Mouse (Mus musculus): Measurements from ENCODE around the gene Mgat4d. TPM values are rescaled to one million over a fixed set of nuclear protein-coding genes. Genes with fewer than 3 reads are reported as not detected.
"Not testable (repeated sequence)": the region's sequence is repeated elsewhere in the genome, so short reads cannot be mapped to it uniquely, and the experiment has no call there.

Mgat4d gene
- polyA plus RNA-seq (2014; fragmentation: Nextera tagmentation; extraction: Ambion mirVana), result not detected in 2 replicates

GRCm38 (mm10) chr8:83348263-83348662 is at the start of gene Mgat4d:
TSS of gene Mgat4d (plus strand) at chr8:83348471.
- WGBS, result 62% methylated on average over 18 of the region's 18 CpGs
- DNase-seq (ENCODE audit: low spot score), result no peak
- no peak within 1 kb of the TSS for H3K9ac ChIP-seq (ENCODE audit: low read depth, low read length)
- no peaks in the 10 kb centered on the region for H3K9me3 ChIP-seq (ENCODE audit: control insufficient read depth, low read length)
- no peak within 1 kb of the TSS for H3K4me3 ChIP-seq (ENCODE audit: low read depth, low read length)
- ATAC-seq (replicated peaks; ENCODE audit: low FRiP score), result no peak
- no peaks in the 10 kb centered on the region for H3K4me1 ChIP-seq (replicated peaks; ENCODE audit: control insufficient read depth, insufficient read depth, low read length)
- no peak within 1 kb of the TSS for H3K27ac ChIP-seq (ENCODE audit: low read depth, low read length)
- no peaks in the 10 kb centered on the region for H3K27me3 ChIP-seq (replicated peaks; ENCODE audit: control insufficient read depth, insufficient read depth, low read length)
- H3K4me2 ChIP-seq, result no peak within 1 kb of the TSS
- no peaks in the 10 kb centered on the region for H3K36me3 ChIP-seq (ENCODE audit: control insufficient read depth, insufficient read depth, low read length)

- Histone ChIP-seq H3K27ac (ENCODE audit: low read depth, low read length) (no peak overlapping the region), H3K27me3 (replicated peaks; ENCODE audit: control insufficient read depth, insufficient read depth, low read length) (no peaks in the 10 kb centered on the region), H3K36me3 (ENCODE audit: control insufficient read depth, insufficient read depth, low read length) (no peaks in the 10 kb centered on the region), H3K4me1 (replicated peaks; ENCODE audit: control insufficient read depth, insufficient read depth, low read length) (no peaks in the 10 kb centered on the region), H3K9me3 (ENCODE audit: control insufficient read depth, low read length) (no peaks in the 10 kb centered on the region), H3K9ac (ENCODE audit: low read depth, low read length) (no peak overlapping the region), H3K4me3 (ENCODE audit: low read depth, low read length) (no peak overlapping the region), H3K4me2 (no peak overlapping the region)
- 33% methylated on average over 1 of the region's 1 CpGs for WGBS
- DNase-seq (ENCODE audit: low spot score) (no peak), ATAC-seq (replicated peaks; ENCODE audit: low FRiP score) (no peak)
These were observed 48.1 kb upstream of the Mgat4d start for GRCm38 (mm10) chr8:83300135-83300534.

- DNase-seq (ENCODE audit: low spot score) (no peak), ATAC-seq (replicated peaks; ENCODE audit: low FRiP score) (no peak)
- WGBS, result 96% methylated on average over 1 of the region's 1 CpGs
- Histone ChIP-seq H3K4me3 (ENCODE audit: low read depth, low read length) (no peak overlapping the region), H3K36me3 (ENCODE audit: control insufficient read depth, insufficient read depth, low read length) (no peaks in the 10 kb centered on the region), H3K4me2 (no peak overlapping the region), H3K27ac (ENCODE audit: low read depth, low read length) (no peak overlapping the region), H3K9ac (ENCODE audit: low read depth, low read length) (no peak overlapping the region), H3K4me1 (replicated peaks; ENCODE audit: control insufficient read depth, insufficient read depth, low read length) (no peaks in the 10 kb centered on the region), H3K27me3 (replicated peaks; ENCODE audit: control insufficient read depth, insufficient read depth, low read length) (no peaks in the 10 kb centered on the region), H3K9me3 (ENCODE audit: control insufficient read depth, low read length) (no peaks in the 10 kb centered on the region)
These were observed 43.3 kb upstream of the Mgat4d start for GRCm38 (mm10) chr8:83304946-83305345.

- no peak overlapping the region for H3K9ac ChIP-seq (ENCODE audit: low read depth, low read length)
- H3K4me3 ChIP-seq (ENCODE audit: low read depth, low read length), result no peak overlapping the region
- 85% methylated on average over 6 of the region's 6 CpGs for WGBS
- H3K36me3 ChIP-seq (ENCODE audit: control insufficient read depth, insufficient read depth, low read length), result no peaks in the 10 kb centered on the region
- no peak for ATAC-seq (replicated peaks; ENCODE audit: low FRiP score)
- H3K4me1 ChIP-seq (replicated peaks; ENCODE audit: control insufficient read depth, insufficient read depth, low read length), result no peaks in the 10 kb centered on the region
- H3K9me3 ChIP-seq (ENCODE audit: control insufficient read depth, low read length), result no peaks in the 10 kb centered on the region
- no peak for DNase-seq (ENCODE audit: low spot score)
- H3K4me2 ChIP-seq, result no peak overlapping the region
- H3K27me3 ChIP-seq (replicated peaks; ENCODE audit: control insufficient read depth, insufficient read depth, low read length), result no peaks in the 10 kb centered on the region
- no peak overlapping the region for H3K27ac ChIP-seq (ENCODE audit: low read depth, low read length)
These were observed 38.4 kb upstream of the Mgat4d start for GRCm38 (mm10) chr8:83309836-83310235.

- not testable (repeated sequence) for H3K4me3 ChIP-seq (ENCODE audit: low read depth, low read length); ATAC-seq (replicated peaks; ENCODE audit: low FRiP score); H3K4me1 ChIP-seq (replicated peaks; ENCODE audit: control insufficient read depth, insufficient read depth, low read length); DNase-seq (ENCODE audit: low spot score); H3K4me2 ChIP-seq; H3K9me3 ChIP-seq (ENCODE audit: control insufficient read depth, low read length); H3K9ac ChIP-seq (ENCODE audit: low read depth, low read length); H3K36me3 ChIP-seq (ENCODE audit: control insufficient read depth, insufficient read depth, low read length); H3K27ac ChIP-seq (ENCODE audit: low read depth, low read length); H3K27me3 ChIP-seq (replicated peaks; ENCODE audit: control insufficient read depth, insufficient read depth, low read length)
- 86% methylated on average over 4 of the region's 4 CpGs for WGBS
These were observed 33.2 kb upstream of the Mgat4d start for GRCm38 (mm10) chr8:83315084-83315483.

- H3K9me3 ChIP-seq (ENCODE audit: control insufficient read depth, low read length), result no peaks in the 10 kb centered on the region
- H3K36me3 ChIP-seq (ENCODE audit: control insufficient read depth, insufficient read depth, low read length), result 0 out of 2 replicates have a peak, but pooled peaks cover 3% of the 10 kb centered on the region
- no peak overlapping the region for H3K27ac ChIP-seq (ENCODE audit: low read depth, low read length)
- no peak overlapping the region for H3K9ac ChIP-seq (ENCODE audit: low read depth, low read length)
- no peak overlapping the region for H3K4me3 ChIP-seq (ENCODE audit: low read depth, low read length)
- no peak for ATAC-seq (replicated peaks; ENCODE audit: low FRiP score)
- no peaks in the 10 kb centered on the region for H3K4me1 ChIP-seq (replicated peaks; ENCODE audit: control insufficient read depth, insufficient read depth, low read length)
- WGBS, result 89% methylated on average over 2 of the region's 2 CpGs
- H3K27me3 ChIP-seq (replicated peaks; ENCODE audit: control insufficient read depth, insufficient read depth, low read length), result no peaks in the 10 kb centered on the region
- no peak for DNase-seq (ENCODE audit: low spot score)
- H3K4me2 ChIP-seq, result no peak overlapping the region
These were observed 32.6 kb upstream of the Mgat4d start for GRCm38 (mm10) chr8:83315691-83316090.

- peaks cover 3% of the 10 kb centered on the region; the same call in 1 of the 2 replicates for H3K36me3 ChIP-seq (ENCODE audit: control insufficient read depth, insufficient read depth, low read length)
- no peak overlapping the region for H3K4me2 ChIP-seq
- H3K9me3 ChIP-seq (ENCODE audit: control insufficient read depth, low read length), result no peaks in the 10 kb centered on the region
- H3K4me3 ChIP-seq (ENCODE audit: low read depth, low read length), result no peak overlapping the region
- no peak overlapping the region for H3K27ac ChIP-seq (ENCODE audit: low read depth, low read length)
- ATAC-seq (replicated peaks; ENCODE audit: low FRiP score) (no peak), DNase-seq (ENCODE audit: low spot score) (no peak)
- WGBS, result 79% methylated on average over 3 of the region's 3 CpGs
- H3K27me3 ChIP-seq (replicated peaks; ENCODE audit: control insufficient read depth, insufficient read depth, low read length), result no peaks in the 10 kb centered on the region
- H3K4me1 ChIP-seq (replicated peaks; ENCODE audit: control insufficient read depth, insufficient read depth, low read length), result no peaks in the 10 kb centered on the region
- no peak overlapping the region for H3K9ac ChIP-seq (ENCODE audit: low read depth, low read length)
These were observed 27.7 kb upstream of the Mgat4d start for GRCm38 (mm10) chr8:83320543-83320942.

GRCm38 (mm10) chr8:83322374-83322773 is 25.9 kb upstream of the Mgat4d start:
- Histone ChIP-seq H3K4me3 (ENCODE audit: low read depth, low read length) (no peak overlapping the region), H3K27ac (ENCODE audit: low read depth, low read length) (no peak overlapping the region), H3K9me3 (ENCODE audit: control insufficient read depth, low read length) (no peaks in the 10 kb centered on the region), H3K27me3 (replicated peaks; ENCODE audit: control insufficient read depth, insufficient read depth, low read length) (no peaks in the 10 kb centered on the region), H3K36me3 (ENCODE audit: control insufficient read depth, insufficient read depth, low read length) (no peaks in the 10 kb centered on the region; the same call in 1 of the 2 replicates), H3K4me1 (replicated peaks; ENCODE audit: control insufficient read depth, insufficient read depth, low read length) (no peaks in the 10 kb centered on the region), H3K4me2 (no peak overlapping the region), H3K9ac (ENCODE audit: low read depth, low read length) (no peak overlapping the region)
- ATAC-seq (replicated peaks; ENCODE audit: low FRiP score), result no peak; the same call in 1 of the 2 replicates
- 90% methylated on average over 6 of the region's 6 CpGs for WGBS
- no peak for DNase-seq (ENCODE audit: low spot score)

GRCm38 (mm10) chr8:83323056-83323455 is 25.2 kb upstream of the Mgat4d start:
- DNase-seq (ENCODE audit: low spot score), result no peak
- 66% methylated on average over 2 of the region's 2 CpGs for WGBS

More at GRCm38 (mm10) chr8:83323056-83323455, 25.2 kb upstream of the Mgat4d start:
- Histone ChIP-seq H3K4me3 (ENCODE audit: low read depth, low read length) (no peak overlapping the region), H3K4me1 (replicated peaks; ENCODE audit: control insufficient read depth, insufficient read depth, low read length) (no peaks in the 10 kb centered on the region), H3K27ac (ENCODE audit: low read depth, low read length) (no peak overlapping the region), H3K4me2 (no peak overlapping the region), H3K27me3 (replicated peaks; ENCODE audit: control insufficient read depth, insufficient read depth, low read length) (no peaks in the 10 kb centered on the region), H3K36me3 (ENCODE audit: control insufficient read depth, insufficient read depth, low read length) (no peaks in the 10 kb centered on the region; the same call in 1 of the 2 replicates), H3K9me3 (ENCODE audit: control insufficient read depth, low read length) (no peaks in the 10 kb centered on the region), H3K9ac (ENCODE audit: low read depth, low read length) (no peak overlapping the region)
- ATAC-seq (replicated peaks; ENCODE audit: low FRiP score), result peak; percentile 78
